Mouse (Mus musculus) G1E (cell line): ENCODE results near the gene Esr2.

Experiments used
- CTCF ChIP-seq: IDR thresholded peaks from 2 replicates; pipeline ENCODE4 v1.5.1; 2012; ENCODE audit warnings: low read depth, low read length, inconsistent platforms, mixed read lengths
- GATA1 ChIP-seq: IDR thresholded peaks from 2 replicates; pipeline ENCODE4 v1.6.1; 2012; ENCODE audit warnings: borderline replicate concordance, low read length, inconsistent platforms, mixed read lengths
- GATA2 ChIP-seq: IDR thresholded peaks from 2 replicates; pipeline ENCODE4 v1.6.1; 2012; ENCODE audit warnings: low read depth, low read length, inconsistent platforms, borderline replicate concordance
- POLR2AphosphoS5 ChIP-seq: IDR thresholded peaks from 2 replicates; pipeline ENCODE4 v1.6.1; 2012; ENCODE audit warnings: low read depth, low read length, inconsistent platforms; ENCODE audit not compliant: insufficient replicate concordance
- TAL1 ChIP-seq: conservative IDR thresholded peaks from 2 replicates; pipeline ENCODE4 v1.6.1; 2012; ENCODE audit warnings: low read depth, low read length, inconsistent platforms, mixed read lengths

DNA sequence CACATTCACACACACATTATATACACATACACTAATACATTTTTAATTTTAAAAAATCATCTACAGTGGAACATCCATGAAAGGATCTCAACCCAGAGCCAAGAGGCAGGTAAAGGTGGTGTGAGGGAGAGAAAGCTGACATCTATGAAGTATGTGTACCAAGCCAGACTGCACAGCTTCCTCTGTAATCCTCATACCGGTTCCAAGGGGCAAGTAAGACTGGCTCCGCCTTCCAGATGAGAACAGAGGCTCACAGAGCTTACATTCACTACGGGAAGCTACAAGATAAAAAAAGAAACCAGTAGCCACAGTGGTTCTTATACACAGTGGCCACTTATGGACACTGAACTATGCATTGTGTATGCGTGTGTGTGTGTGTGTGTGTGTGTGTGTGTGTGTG is 2.5 kb upstream of the Esr2 start:
- no peak for TF ChIP-seq CTCF
- no peak for TF ChIP-seq GATA1
- TF ChIP-seq TAL1: no peak
- TF ChIP-seq GATA2: no peak
- TF ChIP-seq POLR2AphosphoS5: no peak
